Mouse (Mus musculus) layer of hippocampus, adult 11-12 months (tissue): Measurements from ENCODE around the gene Prkcg.

Experiments
- DNase-seq: peaks from one replicate; pipeline ENCODE4 v3.0.0; 2022; ENCODE audit warnings: low spot score

Gene Prkcg

GRCm38 (mm10) chr7:3317704-3318103 is 28.7 kb downstream of the Prkcg start:
- no peak for DNase-seq

GRCm38 (mm10) chr7:3320856-3321255 is 31.9 kb downstream of the Prkcg start:
- DNase-seq = no peak

- no peak for DNase-seq
Observed at GRCm38 (mm10) chr7:3323826-3324225, 34.8 kb downstream of the Prkcg start.

GRCm38 (mm10) chr7:3327961-3328360 is 39.0 kb downstream of the Prkcg start:
- no peak for DNase-seq

- DNase-seq = peak; percentile 80
Observed at GRCm38 (mm10) chr7:3329776-3330546, 41.0 kb downstream of the Prkcg start.

- no peak for DNase-seq
Observed at GRCm38 (mm10) chr7:3331171-3331570, 42.2 kb downstream of the Prkcg start.

GRCm38 (mm10) chr7:3331581-3332223 is 42.7 kb downstream of the Prkcg start:
- DNase-seq = peak; percentile 88

GRCm38 (mm10) chr7:3332224-3332615 is 43.2 kb downstream of the Prkcg start:
- no peak for DNase-seq

GRCm38 (mm10) chr7:3332619-3333521 is 43.9 kb downstream of the Prkcg start, which contains the start of gene Cacng7:
Cacng7 (plus strand) TSS chr7:3332955.
- peak; percentile 50 for DNase-seq

GRCm38 (mm10) chr7:3333542-3333941 is 44.6 kb downstream of the Prkcg start:
- no peak for DNase-seq

- DNase-seq = no peak
Observed at GRCm38 (mm10) chr7:3336412-3336811, 47.4 kb downstream of the Prkcg start.

- no peak for DNase-seq
Observed at GRCm38 (mm10) chr7:3338286-3338935, 49.4 kb downstream of the Prkcg start.

- DNase-seq = no peak
Observed at GRCm38 (mm10) chr7:3339010-3339409, 50.0 kb downstream of the Prkcg start.

- no peak for DNase-seq
Observed at GRCm38 (mm10) chr7:3343861-3344260, 54.9 kb downstream of the Prkcg start.

GRCm38 (mm10) chr7:3345301-3345700 is 56.3 kb downstream of the Prkcg start:
- DNase-seq = no peak

- DNase-seq = no peak
Observed at GRCm38 (mm10) chr7:3347366-3348287, 58.6 kb downstream of the Prkcg start.

GRCm38 (mm10) chr7:3348326-3348725 is 59.3 kb downstream of the Prkcg start:
- DNase-seq = no peak

GRCm38 (mm10) chr7:3349775-3350174 is 60.8 kb downstream of the Prkcg start:
- DNase-seq = no peak

GRCm38 (mm10) chr7:3351536-3351935 is 62.6 kb downstream of the Prkcg start:
- DNase-seq = no peak

GRCm38 (mm10) chr7:3354850-3355249 is 65.9 kb downstream of the Prkcg start:
- DNase-seq = no peak

GRCm38 (mm10) chr7:3360678-3361077 is 71.7 kb downstream of the Prkcg start:
- DNase-seq = no peak
